Mouse (Mus musculus): ENCODE results near the gene Cnot2.
"Not testable (repeated sequence)": the region's sequence is repeated elsewhere in the genome, so short reads cannot be mapped to it uniquely, and the experiment has no call there.

Cnot2 gene

DNA sequence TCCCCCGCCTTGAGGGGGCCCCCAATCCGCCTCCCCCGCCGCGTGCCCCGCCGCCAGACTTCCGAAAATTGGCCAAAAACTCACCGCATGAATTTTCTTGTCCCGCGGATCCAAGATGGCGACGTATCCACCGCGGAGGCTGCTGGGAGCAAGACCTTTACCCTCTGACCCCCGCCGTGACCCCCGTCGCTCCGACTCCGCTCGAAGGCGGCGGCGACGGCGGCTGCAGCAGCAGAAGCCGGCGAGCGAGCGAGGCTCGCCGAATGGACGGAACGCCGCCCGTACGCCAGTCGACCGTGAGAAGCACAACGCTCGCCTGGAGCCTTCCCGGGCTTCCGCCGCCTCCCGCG, at the start of gene Cnot2:
Gene Cnot2, minus strand, starts transcription at position 143 of the 350 bp plus-strand sequence.
- in situ Hi-C loops (cut with MboI; ENCODE audit: low sequenced_read_pairs), result no loop called here

DNA sequence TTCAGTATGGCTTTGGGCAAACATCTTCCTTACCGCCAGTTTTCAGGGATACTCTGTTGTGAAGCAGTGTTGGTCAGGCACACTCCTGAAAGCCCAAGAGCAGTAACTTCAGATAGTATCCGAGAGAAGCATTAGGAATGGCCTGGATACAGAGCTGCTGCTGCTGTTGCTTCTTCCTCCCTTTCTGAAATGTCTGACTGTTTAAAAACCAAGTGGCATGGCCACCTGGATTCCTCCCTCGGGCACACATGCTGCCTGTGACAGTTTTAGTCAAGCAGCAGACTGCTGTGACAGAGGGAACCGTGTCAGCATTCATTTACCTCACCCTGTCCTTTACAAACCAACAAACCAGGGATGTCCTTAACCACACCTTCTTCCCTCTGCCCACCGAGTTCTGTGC, 47.6 kb upstream of the Cnot2 start:
- in situ Hi-C loops (cut with MboI; ENCODE audit: low sequenced_read_pairs), result no loop called here

DNA sequence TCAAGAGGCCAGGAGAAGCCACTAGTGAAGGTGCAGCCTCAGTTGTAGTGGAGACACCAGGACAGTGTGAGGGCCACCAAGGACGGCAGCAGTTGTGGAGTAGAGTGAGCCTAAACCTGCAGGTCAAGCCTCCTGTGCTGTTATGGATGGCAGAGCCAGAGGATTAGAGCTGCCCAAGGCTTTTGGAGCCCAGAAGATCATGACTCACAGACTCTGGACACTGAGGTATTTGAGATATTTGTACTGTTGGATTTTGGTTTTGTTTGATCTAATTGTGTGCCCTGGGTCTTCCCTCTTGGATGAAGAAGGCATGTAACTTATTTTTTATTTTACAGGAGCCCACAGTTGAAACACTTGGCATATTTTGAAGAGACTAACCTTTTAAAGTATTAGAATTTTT, 44.7 kb upstream of the Cnot2 start:
- in situ Hi-C loops (cut with MboI; ENCODE audit: low sequenced_read_pairs), result no loop called here

DNA sequence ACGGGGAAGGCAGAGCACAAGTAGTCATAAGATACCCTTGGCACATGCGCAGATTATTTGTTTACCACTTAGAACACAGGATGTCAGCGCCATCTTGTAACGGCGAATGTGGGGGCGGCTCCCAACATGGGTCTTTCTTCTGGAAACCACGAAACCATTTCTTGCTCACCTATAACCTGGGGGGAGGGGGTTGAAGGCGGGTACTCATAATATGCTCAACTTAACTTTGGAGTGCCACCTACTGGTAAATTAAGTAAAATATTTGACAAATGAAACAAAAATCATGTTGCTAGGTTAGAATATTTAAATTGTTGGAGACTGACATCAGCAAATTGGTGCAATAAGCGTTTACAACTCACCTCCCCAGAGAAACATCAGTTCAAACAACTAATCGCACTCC, 31.9 kb upstream of the Cnot2 start:
- in situ Hi-C loops (cut with MboI; ENCODE audit: low sequenced_read_pairs), result not testable (repeated sequence)

DNA sequence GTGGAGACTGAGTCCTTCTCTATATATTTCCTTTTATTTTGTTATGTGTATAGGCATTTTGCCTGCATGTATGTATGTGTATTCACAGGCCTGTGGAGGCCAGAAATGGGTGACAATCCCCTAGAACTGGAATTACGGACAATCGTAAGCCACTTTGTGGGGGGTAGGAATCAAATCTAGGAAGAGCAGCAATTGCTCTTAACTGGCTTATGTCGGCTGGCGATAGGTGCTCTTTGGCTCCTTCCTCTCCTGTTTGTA, 23.5 kb upstream of the Cnot2 start:
- in situ Hi-C loops (cut with MboI; ENCODE audit: low sequenced_read_pairs), result no loop called here

DNA sequence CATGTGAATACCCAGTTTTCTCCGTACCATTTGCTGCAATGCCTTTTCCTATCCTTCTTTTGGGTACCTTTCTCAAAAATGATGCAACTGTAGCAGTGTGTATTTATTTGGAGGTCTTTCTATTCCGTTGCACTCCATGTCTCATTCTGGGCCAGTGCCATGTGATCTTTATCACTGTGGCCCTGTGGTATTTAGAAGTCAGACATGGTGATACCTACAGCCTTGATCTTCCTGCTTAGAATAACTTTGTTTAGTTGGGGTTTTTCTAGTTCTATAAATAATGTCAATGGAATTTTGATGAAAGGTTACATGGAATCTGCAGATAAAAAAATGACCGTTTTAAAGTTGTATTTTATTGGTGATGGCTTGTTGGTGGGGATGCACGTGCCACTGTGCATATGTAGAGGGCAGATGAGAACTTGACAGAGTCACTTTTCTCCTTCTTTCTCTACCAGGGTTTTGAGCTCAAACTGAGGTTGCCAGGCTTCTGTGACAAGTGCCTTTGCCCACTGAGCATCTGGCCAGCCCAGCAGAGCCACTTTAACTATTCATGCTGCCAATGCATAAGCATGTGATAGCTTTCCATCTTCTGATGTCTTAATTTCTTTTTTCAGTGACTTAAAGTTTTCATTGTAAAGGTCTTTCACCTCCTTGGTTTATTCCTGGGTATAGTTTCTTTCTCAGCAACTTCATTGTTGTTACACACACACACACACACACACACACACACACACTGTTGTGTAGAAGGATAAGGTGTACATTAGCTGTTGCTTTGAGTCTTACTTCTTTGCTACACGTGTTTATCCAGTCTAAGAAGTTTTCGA, 23.0 kb upstream of the Cnot2 start:
- in situ Hi-C loops (cut with MboI; ENCODE audit: low sequenced_read_pairs), result no loop called here

DNA sequence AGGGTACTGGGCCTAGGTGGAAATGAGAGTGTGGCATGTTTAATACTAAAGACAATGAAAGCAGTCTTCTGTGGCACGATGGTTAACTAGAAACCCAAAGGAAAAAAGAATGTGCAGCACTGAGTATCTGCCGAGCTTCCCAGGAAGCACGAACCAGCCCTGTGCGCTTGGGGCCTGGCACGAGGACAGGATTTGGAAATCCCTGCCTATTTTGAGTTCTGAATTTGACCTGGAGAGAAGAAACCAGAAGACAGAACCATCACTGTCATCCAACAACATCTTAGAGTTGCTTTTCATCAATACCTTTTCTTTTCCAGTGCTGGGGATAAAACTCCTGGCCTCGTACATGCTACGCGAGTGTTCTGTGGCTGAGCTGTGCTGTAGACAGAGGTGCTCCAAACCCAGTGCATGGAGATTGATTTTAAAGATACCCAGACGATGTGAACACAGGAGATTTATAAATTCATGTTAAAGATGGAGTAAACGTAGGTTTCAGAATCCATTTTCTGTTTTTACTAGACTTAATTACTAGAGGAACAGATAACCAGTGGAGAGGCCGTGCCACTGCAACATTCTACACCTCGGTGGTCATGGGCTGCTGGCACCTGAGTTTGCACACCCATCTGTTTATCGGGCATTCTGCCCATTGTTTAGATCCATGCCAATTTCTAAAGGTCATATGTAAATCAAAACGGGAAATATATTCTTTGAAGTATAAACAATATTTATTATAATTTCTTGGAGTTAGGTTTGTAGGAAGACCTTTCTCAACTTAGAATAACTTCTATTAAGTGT, 17.9 kb upstream of the Cnot2 start:
- in situ Hi-C loops (cut with MboI; ENCODE audit: low sequenced_read_pairs), result no loop called here

DNA sequence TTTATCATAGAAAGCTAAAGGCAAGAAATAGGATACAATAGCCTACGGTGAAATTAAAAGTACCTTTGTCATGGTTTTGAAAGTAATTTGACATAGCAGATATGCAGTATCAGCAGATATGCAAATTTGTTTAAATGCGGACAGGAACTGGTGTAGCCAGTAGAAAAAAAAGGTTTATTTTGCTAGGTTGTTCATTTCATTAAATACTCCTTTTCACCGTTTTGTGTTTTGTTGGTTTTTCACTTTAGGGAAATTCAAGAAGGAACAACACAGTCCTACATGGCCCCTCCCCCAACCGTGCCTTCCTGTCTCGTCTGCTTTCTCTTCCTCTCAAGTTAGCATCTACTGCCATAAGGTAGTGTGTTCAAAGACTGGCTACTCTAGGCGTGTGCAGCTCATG, 1.4 kb upstream of the Cnot2 start:
- in situ Hi-C loops (cut with MboI; ENCODE audit: low sequenced_read_pairs), result no loop called here

DNA sequence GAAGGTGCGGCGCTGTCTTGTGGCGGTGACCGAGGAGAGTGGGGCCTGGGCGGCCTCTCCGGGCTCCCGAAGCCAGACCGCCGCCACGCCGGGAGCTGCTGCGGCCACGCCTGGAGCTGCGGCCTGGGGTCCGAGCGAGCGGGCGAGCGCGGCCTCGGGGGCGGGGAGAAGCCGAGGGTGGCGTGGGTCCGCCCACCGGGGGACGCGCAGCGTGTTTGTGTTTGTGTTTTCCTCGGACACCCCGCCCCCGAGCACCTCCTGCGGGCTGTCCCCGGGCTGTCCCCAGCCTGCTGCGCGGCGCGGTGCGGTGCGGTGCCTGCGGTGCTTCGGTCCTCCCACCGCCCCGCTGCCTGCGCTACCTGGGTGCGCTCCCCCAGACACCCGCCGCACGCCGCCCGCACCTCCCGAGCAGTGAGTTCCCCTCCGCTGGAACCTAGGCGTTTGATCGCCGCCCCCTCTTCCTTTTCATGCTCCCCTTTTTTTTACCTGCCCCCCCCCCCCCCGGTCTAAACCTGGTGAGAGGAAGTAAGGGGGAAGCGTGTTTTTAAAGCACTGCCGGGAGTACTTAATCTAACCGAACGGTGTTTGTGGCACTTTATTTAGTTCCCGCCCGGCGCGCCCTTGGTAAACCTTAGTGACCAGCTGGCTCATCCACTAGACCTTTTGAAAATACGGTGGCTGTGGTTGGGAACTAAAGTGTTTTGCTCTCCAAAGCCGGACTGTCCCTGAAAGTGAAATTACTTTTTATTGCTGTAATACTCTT, 589 bp upstream of the Cnot2 start:
- in situ Hi-C loops (cut with MboI; ENCODE audit: low sequenced_read_pairs), result no loop called here

DNA sequence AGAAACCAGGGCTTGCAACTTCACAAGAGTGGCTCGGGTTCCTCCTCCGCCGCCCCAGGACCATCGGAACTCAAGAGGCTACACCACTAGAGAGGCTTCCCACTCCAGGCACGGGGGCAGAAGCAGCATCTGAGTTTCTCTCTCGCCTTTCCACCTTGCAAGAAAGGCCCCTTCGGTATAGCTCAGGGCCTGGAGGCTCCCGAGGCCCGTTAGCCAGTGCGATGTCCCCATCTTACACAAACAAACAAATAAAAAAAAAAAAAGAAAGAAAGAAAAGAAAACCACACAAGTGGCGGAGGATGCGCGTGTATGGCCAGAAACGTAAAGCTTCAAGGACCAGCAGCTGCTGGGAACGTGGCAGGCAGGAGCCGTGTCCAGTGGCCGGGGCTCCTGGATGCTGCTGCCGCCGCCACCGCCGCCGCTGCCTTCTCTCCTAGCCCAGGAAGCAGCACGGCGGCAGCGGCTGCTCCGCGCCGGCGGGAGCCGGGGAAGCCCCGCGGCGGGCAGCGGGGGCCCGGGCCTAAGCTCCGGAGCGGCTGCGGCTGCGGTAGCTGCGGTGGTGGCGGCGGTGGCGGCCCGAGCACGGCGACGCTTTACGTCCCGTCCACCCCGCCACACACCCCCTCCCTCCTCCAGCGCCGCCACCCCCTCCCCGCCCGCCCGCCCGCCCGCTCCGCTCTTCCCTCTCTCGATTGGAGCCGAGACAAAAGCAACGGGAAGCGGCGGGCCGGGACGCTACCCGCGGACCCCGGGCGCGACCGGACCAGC, 536 bp downstream of the Cnot2 start:
- in situ Hi-C loops (cut with MboI; ENCODE audit: low sequenced_read_pairs), result no loop called here

DNA sequence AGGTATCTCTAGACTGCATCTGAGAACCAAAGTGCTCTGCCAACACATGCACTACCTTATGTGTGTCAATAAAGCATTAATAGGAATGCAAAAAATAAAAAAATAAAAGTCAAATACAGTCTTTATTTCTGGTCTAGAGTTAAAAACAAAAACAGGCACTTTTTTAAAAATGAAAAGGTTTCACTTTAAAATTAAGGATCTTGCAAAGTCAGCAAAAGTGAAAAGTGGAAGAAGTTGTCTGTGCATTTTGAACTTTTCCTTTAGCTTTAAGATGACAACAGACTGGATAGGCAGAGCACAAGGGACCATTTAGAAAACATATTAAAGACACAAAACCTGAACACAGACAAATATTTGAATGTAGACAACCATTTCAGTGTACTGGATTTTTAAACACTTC, 1.8 kb downstream of the Cnot2 start:
- in situ Hi-C loops (cut with MboI; ENCODE audit: low sequenced_read_pairs), result no loop called here

DNA sequence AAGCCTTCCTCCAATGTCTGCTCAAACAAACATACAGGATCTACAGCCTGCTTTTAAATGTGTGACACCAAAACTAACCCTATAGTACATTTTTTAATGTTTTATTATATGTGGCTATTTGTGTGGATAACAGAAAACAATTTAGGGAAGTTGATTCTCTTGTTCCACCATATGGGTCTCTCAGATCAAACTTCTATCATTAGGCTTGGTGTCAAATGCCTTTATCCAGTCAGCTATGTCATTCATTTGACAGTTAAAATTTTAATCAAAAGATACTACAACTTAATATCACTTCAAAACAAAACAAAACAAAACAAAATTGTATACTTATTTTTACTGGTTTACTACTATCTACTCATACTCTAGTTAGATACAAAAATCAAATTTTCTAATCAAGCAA, 2.9 kb downstream of the Cnot2 start:
- in situ Hi-C loops (cut with MboI; ENCODE audit: low sequenced_read_pairs), result no loop called here

DNA sequence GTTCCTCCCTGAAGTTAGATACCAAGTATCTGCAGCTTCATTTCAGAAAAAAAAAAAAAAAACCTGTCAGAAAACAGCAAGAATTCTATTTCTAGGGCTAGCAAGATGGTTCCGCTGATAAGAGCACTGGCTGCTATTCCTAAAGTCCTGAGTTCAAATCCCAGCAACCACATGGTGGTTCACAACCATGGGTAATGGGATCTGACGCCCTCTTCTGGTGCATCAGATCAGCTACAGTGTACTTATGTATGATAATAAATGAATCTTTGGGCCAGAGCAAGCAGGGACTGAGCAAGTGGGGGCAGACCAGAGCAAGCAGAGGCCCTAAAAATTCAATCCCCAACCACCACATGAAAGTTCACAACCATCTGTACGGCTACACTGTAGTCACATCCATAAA, 4.1 kb downstream of the Cnot2 start:
- in situ Hi-C loops (cut with MboI; ENCODE audit: low sequenced_read_pairs), result no loop called here

DNA sequence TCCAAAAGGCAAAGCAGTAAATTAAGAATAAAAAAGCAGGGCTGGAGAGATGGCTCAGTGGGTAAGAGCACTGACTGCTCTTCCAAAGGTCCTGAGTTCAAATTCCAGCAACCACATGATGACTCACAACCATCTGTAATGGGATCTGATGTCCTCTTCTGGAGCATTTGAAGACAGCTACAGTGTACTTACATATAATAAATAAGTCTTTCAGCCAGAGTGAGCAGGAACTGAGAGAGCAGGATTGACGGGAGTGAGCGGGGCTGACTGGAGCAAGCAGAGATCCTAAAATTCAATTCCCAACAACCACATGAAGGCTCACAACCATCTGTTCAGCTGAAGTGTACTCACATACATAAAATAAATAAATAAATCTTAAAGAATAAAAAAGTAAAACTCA, 5.2 kb downstream of the Cnot2 start:
- in situ Hi-C loops (cut with MboI; ENCODE audit: low sequenced_read_pairs), result not testable (repeated sequence)

DNA sequence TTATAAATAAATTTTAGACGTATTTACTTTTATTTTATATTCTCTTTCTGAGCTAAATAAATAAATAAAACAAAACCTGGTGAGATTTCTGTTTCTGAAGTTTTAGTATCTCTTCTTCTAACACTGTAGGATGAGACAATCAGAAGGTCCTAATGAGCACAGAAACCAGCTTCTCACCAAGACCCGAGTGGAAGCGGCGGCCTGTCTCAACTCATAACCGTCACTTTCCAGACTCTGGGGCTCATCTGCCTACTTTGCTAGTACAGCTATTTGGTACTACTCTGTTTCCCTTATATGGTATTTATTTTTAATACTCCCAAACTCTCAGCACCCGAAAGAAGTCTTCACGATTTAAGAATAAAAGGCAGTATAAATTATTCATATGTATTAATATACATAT, 10.8 kb downstream of the Cnot2 start:
- in situ Hi-C loops (cut with MboI; ENCODE audit: low sequenced_read_pairs), result no loop called here

DNA sequence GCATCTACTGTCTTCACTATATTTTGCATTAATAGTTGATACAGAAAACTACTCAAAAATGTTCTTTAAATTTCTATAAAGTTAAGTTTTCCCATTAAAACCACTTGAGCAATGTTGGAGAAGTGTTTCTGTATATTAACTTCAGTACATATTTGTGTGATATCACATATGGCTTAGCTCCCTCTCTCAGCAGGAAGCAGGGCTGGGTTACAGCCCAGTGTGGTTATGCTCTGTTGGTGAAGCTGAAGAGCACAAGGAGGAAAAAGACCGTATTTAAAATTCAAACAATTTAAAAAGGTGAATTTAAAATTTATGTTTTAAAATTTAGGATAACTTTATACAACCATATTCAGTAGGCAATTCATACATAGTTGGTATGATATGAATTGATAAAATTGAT, 12.8 kb downstream of the Cnot2 start:
- in situ Hi-C loops (cut with MboI; ENCODE audit: low sequenced_read_pairs), result no loop called here

DNA sequence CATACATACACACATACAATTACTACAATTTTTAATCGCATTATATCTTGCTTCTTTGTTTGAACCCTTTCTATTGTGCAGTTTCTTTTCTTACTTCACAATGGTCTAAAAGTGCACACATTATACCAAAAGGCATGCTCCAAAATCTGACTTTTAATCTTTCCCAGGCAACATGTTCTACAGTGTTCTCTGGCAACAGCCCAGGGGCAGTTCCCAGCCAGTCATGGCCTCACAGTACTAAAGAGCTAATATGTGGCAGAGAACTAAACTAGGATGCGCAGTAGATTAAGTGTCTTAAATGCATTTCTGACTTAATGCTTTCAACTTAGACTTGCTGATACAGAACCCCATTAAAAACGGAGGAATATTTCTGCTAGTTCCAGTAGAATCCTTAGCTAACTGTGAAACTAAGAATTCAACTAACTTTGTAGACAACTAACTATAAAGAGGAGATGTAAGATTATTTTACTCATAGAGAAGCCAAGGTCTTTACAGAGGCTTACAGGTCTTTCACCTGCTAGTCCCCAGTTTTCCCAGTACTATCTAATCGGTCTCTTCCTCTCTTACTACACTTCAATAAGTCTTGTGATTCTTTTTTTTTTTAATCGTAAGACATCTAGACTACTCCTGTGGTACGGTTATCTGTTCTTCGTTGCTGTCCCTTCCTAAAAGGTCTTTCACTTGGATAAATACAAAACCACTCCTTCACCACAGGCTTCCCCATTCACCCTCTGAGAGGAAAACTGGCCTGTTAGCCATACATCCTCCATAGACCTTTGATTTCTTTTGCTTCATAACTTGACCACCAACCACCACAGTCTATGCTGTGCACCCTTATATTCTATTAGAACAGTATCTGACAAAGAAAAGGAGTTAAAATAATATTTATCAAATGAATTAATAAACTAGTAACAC, 13.6 kb downstream of the Cnot2 start:
- in situ Hi-C loops (cut with MboI; ENCODE audit: low sequenced_read_pairs), result no loop called here

DNA sequence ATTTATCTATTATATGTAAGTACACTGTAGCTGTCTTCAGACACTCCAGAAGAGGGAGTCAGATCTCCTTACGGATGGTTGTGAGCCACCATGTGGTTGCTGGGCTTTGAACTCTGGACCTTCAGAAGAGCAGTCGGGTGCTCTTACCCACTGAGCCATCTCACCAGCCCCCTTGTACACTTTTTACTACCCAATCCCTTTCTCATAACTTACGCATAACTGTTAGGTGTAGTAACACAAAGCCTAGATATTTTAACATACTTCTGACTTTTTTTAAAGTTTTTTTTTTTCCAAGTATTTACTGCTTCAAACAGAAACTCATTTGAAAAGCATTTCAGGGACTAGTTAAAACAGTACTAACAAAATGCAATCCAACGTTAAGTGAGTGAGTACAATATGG, 14.8 kb downstream of the Cnot2 start:
- in situ Hi-C loops (cut with MboI; ENCODE audit: low sequenced_read_pairs), result not testable (repeated sequence)

DNA sequence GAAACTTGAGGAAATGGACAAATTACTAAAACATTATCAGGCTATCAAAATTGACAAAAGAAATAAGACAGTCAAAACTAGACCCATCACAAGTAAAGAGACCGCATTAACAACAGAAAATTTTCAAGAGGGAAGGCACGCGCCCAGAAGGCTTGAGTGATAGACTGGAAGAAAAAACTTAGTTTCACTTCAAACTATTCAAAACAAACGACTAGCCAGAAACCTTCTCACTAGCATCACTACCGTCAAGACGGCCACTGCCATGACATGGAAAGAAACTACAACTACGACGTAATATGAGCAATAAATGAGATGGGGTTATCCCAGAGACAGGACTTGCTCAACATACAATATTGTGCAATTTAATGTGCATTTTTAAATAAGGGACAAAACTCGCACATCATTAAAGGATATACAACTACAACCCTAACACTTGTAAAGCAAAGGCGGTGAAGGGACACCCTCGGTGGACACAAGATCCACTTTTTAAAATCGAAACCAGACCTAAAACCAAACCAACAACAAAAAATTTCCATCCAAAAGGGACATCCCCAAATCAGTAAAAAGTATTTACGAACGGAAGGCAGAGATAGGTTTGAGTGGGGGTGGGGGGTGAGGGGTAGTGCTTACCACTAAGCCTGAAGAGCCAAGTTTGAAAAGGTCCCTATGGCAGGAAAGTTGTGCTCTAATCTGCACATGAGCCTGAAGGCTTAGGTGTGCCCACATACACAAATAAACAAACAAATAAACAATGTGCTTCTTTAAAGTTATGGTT, 16.3 kb downstream of the Cnot2 start:
- in situ Hi-C loops (cut with MboI; ENCODE audit: low sequenced_read_pairs), result no loop called here

Measured in CH12F3 (cell line).